Mouse (Mus musculus): ENCODE measurements at regions not wholly inside any gene's neighbourhood (a gene's known extent, or its start where the extent isn't known, plus 50 kb on each side); places are given as distances from the start of the nearest gene placed in this dataset.

DNA sequence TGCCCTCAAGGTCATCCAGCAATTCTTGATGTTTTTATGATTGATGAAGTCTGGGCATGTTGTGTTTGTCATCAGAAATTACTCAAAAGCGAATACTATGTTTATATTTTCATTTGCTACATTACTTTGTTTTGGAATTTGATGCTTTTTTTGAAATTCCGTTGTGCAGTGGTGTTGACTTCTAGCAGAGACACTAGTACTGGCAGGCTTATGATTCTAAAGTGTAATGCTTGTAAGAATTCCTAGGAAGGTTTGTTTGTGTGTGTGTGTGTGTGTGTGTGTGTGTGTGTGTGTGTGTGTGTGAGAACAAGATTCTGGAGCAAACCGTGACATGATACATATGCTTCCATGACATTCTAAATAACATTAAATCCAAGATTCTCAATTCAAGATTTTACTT is 458.9 kb upstream of the Sptlc3 start:
- H3K9ac ChIP-seq = no peak overlapping the region
- no peaks in the 10 kb centered on the region for H3K27me3 ChIP-seq
- 72% methylated on average over 3 of the region's 3 CpGs for WGBS

DNA sequence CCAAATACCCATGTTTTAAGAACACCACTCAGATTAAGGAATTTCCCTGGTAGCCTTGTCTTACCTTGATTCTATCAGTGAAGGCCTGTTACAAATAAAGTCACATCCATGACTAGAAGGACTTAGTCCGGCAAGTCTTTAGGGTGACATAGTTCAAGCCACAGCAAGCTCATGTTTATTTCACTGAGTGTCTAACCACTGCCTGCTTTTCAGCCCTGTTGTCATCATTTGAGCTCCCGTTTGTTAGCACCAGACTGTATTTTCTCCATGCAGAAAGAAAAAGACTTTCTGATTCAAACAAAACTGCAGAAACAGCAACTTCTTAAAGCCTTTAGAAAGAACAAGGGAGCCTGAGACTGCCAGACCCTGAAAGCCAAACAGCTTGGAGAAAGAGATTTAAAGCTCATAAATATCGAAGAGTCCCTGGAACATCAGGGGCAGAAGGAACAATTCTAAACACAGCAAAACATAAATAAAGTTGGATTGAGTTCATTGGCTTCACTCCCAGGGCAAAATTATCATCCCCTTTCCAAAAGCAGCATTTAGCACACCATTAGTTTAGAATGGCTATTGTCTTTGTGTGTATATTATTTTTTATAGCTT is 451.9 kb upstream of the Sptlc3 start:
- H3K27me3 ChIP-seq = no peaks in the 10 kb centered on the region
- 0 out of 2 replicates have a peak, but pooled peaks cover 3% of the 10 kb centered on the region for H3K4me1 ChIP-seq
- no peaks in the 10 kb centered on the region for H3K9me3 ChIP-seq
- H3K36me3 ChIP-seq = no peaks in the 10 kb centered on the region
- H3K4me3 ChIP-seq = no peak overlapping the region
- 84% methylated on average over 3 of the region's 3 CpGs for WGBS
- no peak overlapping the region for H3K4me2 ChIP-seq
- no peak overlapping the region for H3K9ac ChIP-seq
- ATAC-seq (ENCODE audit: insufficient number of reproducible peaks, insufficient read depth, low FRiP score, low TSS enrichment, low read depth) = no peak
- no peak overlapping the region for H3K27ac ChIP-seq

More for the DNA sequence above, 458.9 kb upstream of the Sptlc3 start:
- ATAC-seq (ENCODE audit: insufficient number of reproducible peaks, insufficient read depth, low FRiP score, low TSS enrichment, low read depth) = no peak
- H3K4me1 ChIP-seq = peaks cover 7% of the 10 kb centered on the region; the same call in 1 of the 2 replicates
- H3K27ac ChIP-seq = no peak overlapping the region
- H3K4me3 ChIP-seq = no peak overlapping the region
- no peaks in the 10 kb centered on the region for H3K9me3 ChIP-seq
- H3K4me2 ChIP-seq = no peak overlapping the region
- no peaks in the 10 kb centered on the region for H3K36me3 ChIP-seq

DNA sequence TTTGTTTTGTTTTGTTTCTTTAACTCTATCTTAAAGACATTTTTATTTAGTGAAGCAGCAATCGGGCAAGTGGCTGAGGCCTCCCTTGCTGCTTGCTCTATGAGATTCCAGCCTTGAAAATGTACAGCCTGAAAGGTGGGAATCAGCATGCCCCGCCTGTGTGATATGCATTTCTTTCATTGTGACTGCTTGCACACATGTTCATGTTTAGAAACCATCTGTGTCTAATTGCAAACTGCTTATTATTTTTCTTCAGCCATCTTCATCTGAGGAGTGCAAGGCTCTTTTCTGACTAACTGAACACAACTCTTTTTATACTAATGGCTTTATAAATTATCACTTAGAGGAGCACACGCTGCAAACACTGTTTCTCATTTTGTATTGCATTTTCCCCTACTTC is 449.0 kb upstream of the Sptlc3 start:
- no peak for ATAC-seq (ENCODE audit: insufficient number of reproducible peaks, insufficient read depth, low FRiP score, low TSS enrichment, low read depth)
- Histone ChIP-seq H3K4me2 (no peak overlapping the region), H3K36me3 (no peaks in the 10 kb centered on the region), H3K4me3 (no peak overlapping the region), H3K9ac (no peak overlapping the region), H3K27ac (no peak overlapping the region), H3K4me1 (0 out of 2 replicates have a peak, but pooled peaks cover 3% of the 10 kb centered on the region), H3K9me3 (no peaks in the 10 kb centered on the region), H3K27me3 (no peaks in the 10 kb centered on the region)
- WGBS = 49% methylated on average over 3 of the region's 3 CpGs

DNA sequence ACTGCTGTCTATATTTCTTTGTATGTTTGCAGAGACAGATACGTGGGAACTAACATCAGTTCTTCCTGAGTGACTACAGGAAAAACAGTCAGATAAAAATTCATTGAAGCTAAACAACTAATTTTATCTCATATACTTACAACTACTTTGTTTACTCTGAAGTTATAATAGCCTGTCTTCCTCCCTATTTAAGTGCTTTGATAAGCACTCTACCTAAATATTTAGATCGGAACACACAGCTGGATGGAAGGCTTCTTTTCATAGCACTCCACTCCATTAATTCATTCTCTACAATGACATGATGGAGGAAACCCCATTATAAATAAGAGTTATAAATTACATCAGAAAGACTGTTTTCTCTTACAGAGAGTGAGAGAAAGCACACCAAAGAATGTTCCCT is 438.5 kb upstream of the Sptlc3 start:
- Histone ChIP-seq H3K4me1 (no peaks in the 10 kb centered on the region), H3K36me3 (no peaks in the 10 kb centered on the region), H3K9me3 (no peaks in the 10 kb centered on the region), H3K9ac (no peak overlapping the region), H3K4me3 (no peak overlapping the region), H3K27ac (no peak overlapping the region), H3K4me2 (no peak overlapping the region), H3K27me3 (no peaks in the 10 kb centered on the region)
- no peak for ATAC-seq (ENCODE audit: insufficient number of reproducible peaks, insufficient read depth, low FRiP score, low TSS enrichment, low read depth)
- 71% methylated on average over 2 of the region's 2 CpGs for WGBS

DNA sequence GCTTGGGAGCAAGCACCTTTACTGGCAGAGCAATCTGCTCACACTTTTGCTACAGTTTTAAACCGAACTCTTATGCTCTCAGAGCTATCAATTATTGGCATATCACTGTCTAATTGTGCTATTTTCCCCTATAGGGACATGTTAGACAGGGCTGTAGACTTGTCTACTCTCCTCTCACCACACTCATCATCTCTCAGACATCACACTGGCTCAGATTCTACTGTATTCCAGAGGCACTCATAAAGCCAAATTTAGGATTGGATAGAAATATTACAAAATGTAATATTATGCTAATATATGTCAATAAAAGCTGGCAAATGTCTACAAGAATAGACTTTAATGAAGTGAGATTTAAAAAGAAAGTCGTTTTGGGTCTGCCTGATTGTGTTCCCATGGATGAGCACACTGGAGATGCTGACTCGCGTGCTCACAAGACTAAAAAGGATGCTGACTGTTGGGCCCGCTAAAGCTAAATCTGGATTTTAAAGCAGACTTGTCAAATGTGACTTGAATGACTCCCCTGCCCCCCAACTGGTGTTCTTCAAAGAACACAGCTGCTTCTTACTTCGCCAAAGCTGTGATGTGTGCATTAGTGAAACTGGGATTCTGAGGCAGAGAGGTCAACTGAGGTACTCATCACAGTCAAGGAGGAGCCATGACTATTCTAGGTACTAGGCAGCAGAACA is 424.3 kb upstream of the Sptlc3 start:
- Histone ChIP-seq H3K4me2 (no peak overlapping the region), H3K27ac (no peak overlapping the region), H3K27me3 (no peaks in the 10 kb centered on the region), H3K4me3 (no peak overlapping the region), H3K9ac (no peak overlapping the region), H3K9me3 (no peaks in the 10 kb centered on the region), H3K36me3 (no peaks in the 10 kb centered on the region), H3K4me1 (no peaks in the 10 kb centered on the region)
- WGBS = 82% methylated on average over 6 of the region's 6 CpGs
- ATAC-seq (ENCODE audit: insufficient number of reproducible peaks, insufficient read depth, low FRiP score, low TSS enrichment, low read depth) = no peak

DNA sequence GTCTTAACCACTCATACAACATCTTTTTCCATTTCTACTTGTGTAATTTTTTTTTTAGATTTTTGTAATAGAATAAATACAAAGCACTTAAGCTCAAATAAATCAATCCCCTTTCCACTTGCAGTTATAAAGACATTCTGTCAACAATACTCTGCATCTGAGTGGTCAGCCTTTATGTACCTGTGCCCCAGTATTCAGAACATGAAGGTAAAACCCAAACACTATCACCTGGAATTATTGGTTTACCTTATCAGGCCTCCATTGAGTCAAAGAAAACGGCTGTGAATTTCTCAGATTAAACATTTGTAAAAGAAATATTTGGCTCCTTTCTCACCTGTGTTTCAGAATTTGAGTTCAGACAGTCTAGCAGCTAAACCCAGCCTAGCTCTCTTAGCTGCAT is 422.0 kb upstream of the Sptlc3 start:
- ATAC-seq (ENCODE audit: insufficient number of reproducible peaks, insufficient read depth, low FRiP score, low TSS enrichment, low read depth) = no peak
- Histone ChIP-seq H3K4me1 (no peaks in the 10 kb centered on the region), H3K4me2 (no peak overlapping the region), H3K9ac (no peak overlapping the region), H3K36me3 (no peaks in the 10 kb centered on the region), H3K27me3 (no peaks in the 10 kb centered on the region), H3K9me3 (no peaks in the 10 kb centered on the region), H3K27ac (no peak overlapping the region), H3K4me3 (no peak overlapping the region)
- WGBS = 77% methylated on average over 1 of the region's 1 CpGs

DNA sequence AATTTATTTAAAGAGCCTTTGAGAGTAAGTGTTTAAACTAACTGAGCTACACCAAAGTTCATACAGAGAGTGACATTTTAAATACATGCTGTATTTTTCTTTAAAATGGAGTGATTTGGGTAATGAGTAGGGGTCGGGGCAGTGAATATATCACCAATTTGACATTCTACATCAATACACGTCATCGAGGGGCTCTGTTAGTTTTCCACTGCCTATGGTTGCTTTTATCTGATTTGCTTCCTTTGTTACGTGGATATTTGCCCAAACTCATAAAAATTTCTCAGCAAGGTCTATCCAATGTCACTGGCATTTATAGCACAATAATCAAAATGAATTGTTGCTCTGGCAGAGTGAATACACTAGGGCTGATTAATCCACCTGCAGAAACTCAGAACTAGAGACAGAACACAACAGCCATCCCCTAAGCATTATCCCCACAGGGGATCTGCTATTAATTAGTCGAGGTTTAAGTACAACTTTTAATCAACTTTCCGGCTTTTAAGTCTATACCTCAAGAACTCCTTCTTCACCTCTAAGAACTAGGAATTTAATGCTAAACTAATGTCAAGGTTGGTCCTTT is 400.1 kb upstream of the Sptlc3 start:
- WGBS = 76% methylated on average over 6 of the region's 6 CpGs
- Histone ChIP-seq H3K4me2 (no peak overlapping the region), H3K9me3 (no peaks in the 10 kb centered on the region), H3K9ac (no peak overlapping the region), H3K4me3 (no peak overlapping the region), H3K4me1 (no peaks in the 10 kb centered on the region), H3K27ac (no peak overlapping the region), H3K27me3 (no peaks in the 10 kb centered on the region), H3K36me3 (no peaks in the 10 kb centered on the region)
- no peak for ATAC-seq (ENCODE audit: insufficient number of reproducible peaks, insufficient read depth, low FRiP score, low TSS enrichment, low read depth)

DNA sequence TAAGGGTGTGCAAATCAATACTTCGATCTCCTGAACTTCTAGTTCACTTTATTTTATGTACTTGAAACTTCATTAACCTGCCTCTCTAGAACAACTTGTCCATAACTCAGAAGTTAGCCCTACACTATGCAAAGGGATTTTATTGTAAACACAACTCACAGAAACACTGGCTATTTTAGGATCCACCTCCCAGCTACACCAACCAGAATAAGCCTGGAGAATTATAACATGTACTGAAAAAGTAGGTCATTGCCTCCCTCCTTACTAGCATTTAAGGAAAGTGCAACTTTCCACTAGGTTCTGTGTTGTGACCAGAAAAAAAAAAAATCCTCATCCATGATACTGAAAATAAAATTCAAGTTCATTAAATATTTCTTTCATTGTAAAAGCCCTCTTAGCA is 382.0 kb upstream of the Sptlc3 start:
- H3K27me3 ChIP-seq = no peaks in the 10 kb centered on the region
- no peaks in the 10 kb centered on the region for H3K36me3 ChIP-seq
- no peaks in the 10 kb centered on the region for H3K4me1 ChIP-seq
- H3K27ac ChIP-seq = no peak overlapping the region
- H3K4me3 ChIP-seq = no peak overlapping the region
- H3K9me3 ChIP-seq = no peaks in the 10 kb centered on the region
- WGBS = 89% methylated on average over 1 of the region's 1 CpGs
- H3K4me2 ChIP-seq = no peak overlapping the region
- ATAC-seq (ENCODE audit: insufficient number of reproducible peaks, insufficient read depth, low FRiP score, low TSS enrichment, low read depth) = no peak
- no peak overlapping the region for H3K9ac ChIP-seq

DNA sequence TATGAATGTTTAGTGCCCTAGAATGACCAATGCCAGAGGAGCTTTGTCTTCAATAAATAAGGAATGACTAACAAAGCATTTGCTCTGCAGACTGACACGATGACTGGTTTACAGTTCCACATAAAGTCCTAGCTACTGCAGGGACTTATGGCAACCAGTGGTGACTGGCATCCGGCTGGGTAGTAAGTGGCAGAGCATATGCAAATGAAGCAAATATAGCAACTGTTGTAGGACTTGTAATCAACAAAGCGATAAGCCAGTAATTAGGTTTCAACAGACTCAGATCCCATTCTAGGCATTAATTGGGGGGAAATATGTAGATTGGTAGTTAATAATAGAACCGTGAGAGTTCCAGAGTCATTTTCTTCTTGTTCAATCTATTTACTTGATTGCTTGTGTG is 379.2 kb upstream of the Sptlc3 start:
- H3K4me1 ChIP-seq = no peaks in the 10 kb centered on the region
- ATAC-seq (ENCODE audit: insufficient number of reproducible peaks, insufficient read depth, low FRiP score, low TSS enrichment, low read depth) = no peak
- WGBS = 91% methylated on average over 4 of the region's 4 CpGs

DNA sequence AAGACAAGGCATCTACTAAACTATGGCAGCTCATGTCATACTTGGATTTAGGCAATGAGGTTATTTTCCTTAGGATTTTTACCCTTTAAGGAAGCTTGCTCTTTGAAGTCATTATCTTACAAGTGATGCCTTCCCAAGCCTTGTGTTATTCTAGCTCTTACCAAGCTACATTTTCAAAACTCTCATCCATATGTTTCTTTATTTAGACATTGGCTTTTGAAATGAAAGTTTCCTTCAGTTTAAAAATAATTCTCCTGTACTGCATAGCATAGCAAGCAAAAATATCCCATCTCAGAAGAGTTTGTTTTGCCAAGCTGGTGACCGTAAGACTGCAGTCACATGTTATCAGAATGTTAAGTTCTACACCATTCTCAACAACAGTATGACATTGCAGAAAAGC is 372.8 kb upstream of the Sptlc3 start:
- H3K4me3 ChIP-seq = no peak overlapping the region
- no peak overlapping the region for H3K4me2 ChIP-seq
- ATAC-seq (ENCODE audit: insufficient number of reproducible peaks, insufficient read depth, low FRiP score, low TSS enrichment, low read depth) = no peak
- no peak overlapping the region for H3K27ac ChIP-seq
- H3K9me3 ChIP-seq = no peaks in the 10 kb centered on the region
- 91% methylated on average over 1 of the region's 1 CpGs for WGBS
- H3K27me3 ChIP-seq = no peaks in the 10 kb centered on the region
- no peaks in the 10 kb centered on the region for H3K36me3 ChIP-seq
- no peak overlapping the region for H3K9ac ChIP-seq
- H3K4me1 ChIP-seq = no peaks in the 10 kb centered on the region

More for the DNA sequence above, 379.2 kb upstream of the Sptlc3 start:
- H3K27ac ChIP-seq = no peak overlapping the region
- no peaks in the 10 kb centered on the region for H3K36me3 ChIP-seq
- H3K4me2 ChIP-seq = no peak overlapping the region
- H3K9ac ChIP-seq = no peak overlapping the region
- no peak overlapping the region for H3K4me3 ChIP-seq
- H3K27me3 ChIP-seq = no peaks in the 10 kb centered on the region
- no peaks in the 10 kb centered on the region for H3K9me3 ChIP-seq

DNA sequence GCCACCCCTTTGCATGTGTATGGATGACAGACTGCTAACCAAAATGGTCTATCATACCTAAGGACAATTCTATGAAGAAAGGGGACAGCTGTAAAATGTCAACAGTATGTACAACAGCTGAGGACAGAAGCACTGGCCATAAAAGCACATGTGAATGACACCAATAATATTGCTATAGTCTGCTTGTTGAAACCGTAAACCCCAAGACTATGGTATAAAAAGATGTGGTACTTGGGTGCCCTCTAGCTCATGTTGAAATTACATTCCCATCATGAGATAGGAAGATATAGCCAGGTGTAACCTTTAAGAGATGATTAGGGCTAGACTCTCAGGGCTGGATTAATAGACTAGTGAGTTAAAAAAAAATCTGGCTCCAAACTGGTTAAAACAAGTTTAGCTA is 361.6 kb upstream of the Sptlc3 start:
- Histone ChIP-seq H3K9me3 (no peaks in the 10 kb centered on the region), H3K27me3 (no peaks in the 10 kb centered on the region), H3K4me3 (no peak overlapping the region), H3K36me3 (no peaks in the 10 kb centered on the region), H3K27ac (no peak overlapping the region), H3K4me1 (no peaks in the 10 kb centered on the region), H3K9ac (no peak overlapping the region), H3K4me2 (no peak overlapping the region)
- ATAC-seq (ENCODE audit: insufficient number of reproducible peaks, insufficient read depth, low FRiP score, low TSS enrichment, low read depth) = no peak
- WGBS = 57% methylated on average over 1 of the region's 1 CpGs

DNA sequence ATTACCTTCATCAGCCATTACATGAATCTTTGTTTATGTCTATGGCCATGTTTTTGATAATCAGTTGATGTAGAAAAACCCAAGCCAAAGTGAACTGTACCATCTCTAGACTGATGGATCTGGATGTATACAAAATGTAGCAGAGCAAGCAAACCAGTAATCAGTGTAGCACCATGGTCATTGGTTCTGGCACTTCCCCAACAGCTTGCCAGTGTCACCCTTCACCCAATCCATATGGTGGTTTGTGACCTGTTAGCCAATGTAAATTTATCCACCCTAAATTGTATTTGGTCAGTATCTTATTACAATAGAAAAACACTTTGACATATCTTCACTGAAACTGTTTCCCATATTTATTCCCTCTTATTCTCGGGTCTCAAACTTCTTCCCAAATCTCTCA is 346.7 kb upstream of the Sptlc3 start:
- Histone ChIP-seq H3K27me3 (no peaks in the 10 kb centered on the region), H3K4me2 (no peak overlapping the region), H3K9ac (no peak overlapping the region), H3K27ac (no peak overlapping the region), H3K4me1 (no peaks in the 10 kb centered on the region), H3K36me3 (no peaks in the 10 kb centered on the region), H3K9me3 (no peaks in the 10 kb centered on the region), H3K4me3 (no peak overlapping the region)
- no peak for ATAC-seq (ENCODE audit: insufficient number of reproducible peaks, insufficient read depth, low FRiP score, low TSS enrichment, low read depth)
- WGBS = 78% methylated on average over 1 of the region's 1 CpGs

Measured in embryonic facial prominence, embryonic 13.5 days (tissue).